Mouse (Mus musculus): ENCODE data around the gene Fars2. TPM values are rescaled to one million over a fixed set of nuclear protein-coding genes. Genes with fewer than 3 reads are reported as not detected.
"Not testable (repeated sequence)": the region's sequence is repeated elsewhere in the genome, so short reads cannot be mapped to it uniquely, and the experiment has no call there.

The Fars2 gene
- polyA plus RNA-seq, 1 experiment: 123 TPM

GRCm38 (mm10) chr13:36145601-36146000 lies 28.4 kb downstream of the Fars2 start:
- H3K36me3 ChIP-seq (ENCODE audit: control insufficient read depth, insufficient read depth, low read length): no peaks in the 10 kb centered on the region
- H3K27ac ChIP-seq (ENCODE audit: control insufficient read depth, insufficient read depth, low read depth, low read length): no peak overlapping the region
- H3K4me1 ChIP-seq (ENCODE audit: control insufficient read depth, insufficient read depth, low read length): no peaks in the 10 kb centered on the region; the same call in 1 of the 2 replicates
- H3K4me3 ChIP-seq (ENCODE audit: control insufficient read depth, low read depth, low read length): no peak overlapping the region
- H3K27me3 ChIP-seq (ENCODE audit: control insufficient read depth, insufficient read depth, low read length): no peaks in the 10 kb centered on the region
- TF ChIP-seq CTCF (IDR thresholded peaks at IDR 0.05; ENCODE audit: control insufficient read depth, insufficient read depth, insufficient replicate concordance, low read depth, low read length) (no peak), POLR2A (IDR thresholded peaks at IDR 0.05; ENCODE audit: control insufficient read depth, low read depth, low read length) (no peak)

- H3K4me1 ChIP-seq (ENCODE audit: control insufficient read depth, insufficient read depth, low read length): no peaks in the 10 kb centered on the region
- TF ChIP-seq POLR2A (IDR thresholded peaks at IDR 0.05; ENCODE audit: control insufficient read depth, low read depth, low read length) (no peak), CTCF (IDR thresholded peaks at IDR 0.05; ENCODE audit: control insufficient read depth, insufficient read depth, insufficient replicate concordance, low read depth, low read length) (no peak)
- no peak overlapping the region for H3K27ac ChIP-seq (ENCODE audit: control insufficient read depth, insufficient read depth, low read depth, low read length)
- H3K4me3 ChIP-seq (ENCODE audit: control insufficient read depth, low read depth, low read length): no peak overlapping the region
- no peaks in the 10 kb centered on the region for H3K27me3 ChIP-seq (ENCODE audit: control insufficient read depth, insufficient read depth, low read length)
- H3K36me3 ChIP-seq (ENCODE audit: control insufficient read depth, insufficient read depth, low read length): no peaks in the 10 kb centered on the region
Measured at GRCm38 (mm10) chr13:36149175-36149939, 32.1 kb downstream of the Fars2 start.

- TF ChIP-seq POLR2A (IDR thresholded peaks at IDR 0.05; ENCODE audit: control insufficient read depth, low read depth, low read length) (no peak), CTCF (IDR thresholded peaks at IDR 0.05; ENCODE audit: control insufficient read depth, insufficient read depth, insufficient replicate concordance, low read depth, low read length) (no peak)
- Histone ChIP-seq H3K36me3 (ENCODE audit: control insufficient read depth, insufficient read depth, low read length) (no peaks in the 10 kb centered on the region), H3K27me3 (ENCODE audit: control insufficient read depth, insufficient read depth, low read length) (no peaks in the 10 kb centered on the region), H3K4me1 (ENCODE audit: control insufficient read depth, insufficient read depth, low read length) (no peaks in the 10 kb centered on the region), H3K4me3 (ENCODE audit: control insufficient read depth, low read depth, low read length) (no peak overlapping the region), H3K27ac (ENCODE audit: control insufficient read depth, insufficient read depth, low read depth, low read length) (no peak overlapping the region)
Measured at GRCm38 (mm10) chr13:36150272-36150671, 33.1 kb downstream of the Fars2 start.

- TF ChIP-seq CTCF (IDR thresholded peaks at IDR 0.05; ENCODE audit: control insufficient read depth, insufficient read depth, insufficient replicate concordance, low read depth, low read length): no peak
- Histone ChIP-seq H3K36me3 (ENCODE audit: control insufficient read depth, insufficient read depth, low read length) (no peaks in the 10 kb centered on the region), H3K4me3 (ENCODE audit: control insufficient read depth, low read depth, low read length) (no peak overlapping the region), H3K27me3 (ENCODE audit: control insufficient read depth, insufficient read depth, low read length) (no peaks in the 10 kb centered on the region), H3K27ac (ENCODE audit: control insufficient read depth, insufficient read depth, low read depth, low read length) (no peak overlapping the region), H3K4me1 (ENCODE audit: control insufficient read depth, insufficient read depth, low read length) (no peaks in the 10 kb centered on the region)
Measured at GRCm38 (mm10) chr13:36152728-36153498, 35.7 kb downstream of the Fars2 start.

- TF ChIP-seq POLR2A (IDR thresholded peaks at IDR 0.05; ENCODE audit: control insufficient read depth, low read depth, low read length) (no peak), CTCF (IDR thresholded peaks at IDR 0.05; ENCODE audit: control insufficient read depth, insufficient read depth, insufficient replicate concordance, low read depth, low read length) (no peak)
- Histone ChIP-seq H3K4me3 (ENCODE audit: control insufficient read depth, low read depth, low read length) (no peak overlapping the region), H3K4me1 (ENCODE audit: control insufficient read depth, insufficient read depth, low read length) (no peaks in the 10 kb centered on the region), H3K36me3 (ENCODE audit: control insufficient read depth, insufficient read depth, low read length) (no peaks in the 10 kb centered on the region), H3K27ac (ENCODE audit: control insufficient read depth, insufficient read depth, low read depth, low read length) (no peak overlapping the region), H3K27me3 (ENCODE audit: control insufficient read depth, insufficient read depth, low read length) (no peaks in the 10 kb centered on the region)
Measured at GRCm38 (mm10) chr13:36156340-36156931, 39.2 kb downstream of the Fars2 start.

GRCm38 (mm10) chr13:36163411-36163810 lies 46.2 kb downstream of the Fars2 start:
- Histone ChIP-seq H3K4me1 (ENCODE audit: control insufficient read depth, insufficient read depth, low read length) (no peaks in the 10 kb centered on the region), H3K36me3 (ENCODE audit: control insufficient read depth, insufficient read depth, low read length) (no peaks in the 10 kb centered on the region), H3K4me3 (ENCODE audit: control insufficient read depth, low read depth, low read length) (no peak overlapping the region), H3K27ac (ENCODE audit: control insufficient read depth, insufficient read depth, low read depth, low read length) (no peak overlapping the region), H3K27me3 (ENCODE audit: control insufficient read depth, insufficient read depth, low read length) (no peaks in the 10 kb centered on the region)
- TF ChIP-seq CTCF (IDR thresholded peaks at IDR 0.05; ENCODE audit: control insufficient read depth, insufficient read depth, insufficient replicate concordance, low read depth, low read length) (no peak), POLR2A (IDR thresholded peaks at IDR 0.05; ENCODE audit: control insufficient read depth, low read depth, low read length) (no peak)

- H3K27me3 ChIP-seq (ENCODE audit: control insufficient read depth, insufficient read depth, low read length): no peaks in the 10 kb centered on the region
- H3K27ac ChIP-seq (ENCODE audit: control insufficient read depth, insufficient read depth, low read depth, low read length): no peak overlapping the region
- TF ChIP-seq CTCF (IDR thresholded peaks at IDR 0.05; ENCODE audit: control insufficient read depth, insufficient read depth, insufficient replicate concordance, low read depth, low read length) (no peak), POLR2A (IDR thresholded peaks at IDR 0.05; ENCODE audit: control insufficient read depth, low read depth, low read length) (no peak)
- H3K4me1 ChIP-seq (ENCODE audit: control insufficient read depth, insufficient read depth, low read length): no peaks in the 10 kb centered on the region
- H3K4me3 ChIP-seq (ENCODE audit: control insufficient read depth, low read depth, low read length): no peak overlapping the region
- H3K36me3 ChIP-seq (ENCODE audit: control insufficient read depth, insufficient read depth, low read length): no peaks in the 10 kb centered on the region
Measured at GRCm38 (mm10) chr13:36163898-36164297, 46.7 kb downstream of the Fars2 start.

- H3K27me3 ChIP-seq (ENCODE audit: control insufficient read depth, insufficient read depth, low read length); H3K4me3 ChIP-seq (ENCODE audit: control insufficient read depth, low read depth, low read length); H3K27ac ChIP-seq (ENCODE audit: control insufficient read depth, insufficient read depth, low read depth, low read length); H3K4me1 ChIP-seq (ENCODE audit: control insufficient read depth, insufficient read depth, low read length); H3K36me3 ChIP-seq (ENCODE audit: control insufficient read depth, insufficient read depth, low read length): not testable (repeated sequence)
Measured at GRCm38 (mm10) chr13:36172981-36173380, 55.8 kb downstream of the Fars2 start.

Data from testis, adult 2 months (tissue).